Mouse (Mus musculus) forebrain, embryonic 15.5 days (tissue): ENCODE measurements around the gene Gm5346. TPM values are rescaled to one million over a fixed set of nuclear protein-coding genes. Genes with fewer than 3 reads are reported as not detected.
"Not testable (repeated sequence)": the region's sequence is repeated elsewhere in the genome, so short reads cannot be mapped to it uniquely, and the experiment has no call there.

Experiments used
- ATAC-seq: fragments of 200-750 bp; cut with Nextera tagmentation; replicated peaks from 2 replicates; pipeline ENCODE4 v1.8.0; 2017; ENCODE audit warnings: mild to moderate bottlenecking, moderate TSS enrichment, moderate library complexity
- H3K27ac ChIP-seq: fragments of 300-500 bp; sonication (generic); replicated peaks from 2 replicates; pipeline ENCODE4 v1.5.1; 2015; ENCODE audit warnings: mild to moderate bottlenecking, inconsistent platforms
- H3K27me3 ChIP-seq: fragments of 300-500 bp; sonication (generic); 2 replicates; pipeline ENCODE4 v1.6.1; 2015; ENCODE audit warnings: inconsistent platforms
- H3K36me3 ChIP-seq: fragments of 300-500 bp; sonication (generic); 2 replicates; pipeline ENCODE4 v1.6.1; 2015; ENCODE audit warnings: mild to moderate bottlenecking, inconsistent platforms
- H3K4me1 ChIP-seq: fragments of 300-500 bp; sonication (generic); 2 replicates; pipeline ENCODE4 v1.6.1; 2015; ENCODE audit warnings: inconsistent platforms
- H3K4me2 ChIP-seq: fragments of 300-500 bp; sonication (generic); replicated peaks from 2 replicates; pipeline ENCODE4 v1.6.1; 2015; ENCODE audit warnings: mild to moderate bottlenecking, inconsistent platforms
- H3K4me3 ChIP-seq: fragments of 300-500 bp; sonication (generic); 2 replicates; pipeline ENCODE4 v1.5.1; 2015; ENCODE audit warnings: mild to moderate bottlenecking, inconsistent platforms
- H3K9ac ChIP-seq: fragments of 300-500 bp; sonication (generic); replicated peaks from 2 replicates; pipeline ENCODE4 v1.6.1; 2015; ENCODE audit warnings: mild to moderate bottlenecking, inconsistent platforms
- H3K9me3 ChIP-seq: fragments of 300-500 bp; sonication (generic); 2 replicates; pipeline ENCODE4 v1.6.1; 2016; ENCODE audit warnings: inconsistent platforms
- WGBS: fragments of 180-500 bp; shearing (Covaris S2); methylation state at CpG from one replicate; pipeline ENCODE4 v1.1.7; 2015; ENCODE audit warnings: mixed read lengths; 5-methylcytosine and 5-hydroxymethylcytosine counted together
- polyA plus RNA-seq: library from polyadenylated mRNA; unstranded; fragments of >200 nt; fragmentation: Nextera tagmentation; extraction: Ambion mirVana; gene quantifications from 2 replicates; pipeline ENCODE4 v1.2.1, GENCODE M21; 2015

Gene Gm5346
- polyA plus RNA-seq, result not detected in 2 replicates

DNA sequence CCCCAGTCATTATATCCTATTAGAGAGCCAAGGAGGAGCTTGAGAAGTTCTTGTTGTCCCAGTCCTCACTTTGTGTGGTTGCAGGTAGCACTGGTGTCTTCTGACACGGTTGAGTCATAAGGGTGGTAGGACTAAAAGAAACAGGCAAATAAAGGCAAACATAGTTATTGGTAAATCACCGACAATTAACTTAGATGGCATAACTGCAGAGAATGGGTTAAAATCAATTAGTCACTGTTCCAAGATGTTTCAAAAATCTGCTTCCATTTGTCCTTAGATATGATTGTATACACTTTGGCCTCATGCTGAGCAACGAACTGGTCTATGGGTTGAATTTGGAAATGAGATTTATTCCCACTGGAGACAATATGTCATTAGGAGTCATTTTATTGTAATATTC lies at the start of gene Gm5346:
TSS of gene Gm5346 (minus strand) at position 101 of the 400 bp plus-strand sequence.
- Histone ChIP-seq H3K27ac (no peak within 1 kb of the TSS), H3K4me3 (no peak within 1 kb of the TSS), H3K4me1 (no peaks in the 10 kb centered on the region), H3K9ac (no peak within 1 kb of the TSS), H3K27me3 (no peaks in the 10 kb centered on the region), H3K4me2 (no peak within 1 kb of the TSS), H3K36me3 (no peaks in the 10 kb centered on the region), H3K9me3 (no peaks in the 10 kb centered on the region)
- no peak for ATAC-seq
- WGBS, result 91% methylated on average over 3 of the region's 3 CpGs

DNA sequence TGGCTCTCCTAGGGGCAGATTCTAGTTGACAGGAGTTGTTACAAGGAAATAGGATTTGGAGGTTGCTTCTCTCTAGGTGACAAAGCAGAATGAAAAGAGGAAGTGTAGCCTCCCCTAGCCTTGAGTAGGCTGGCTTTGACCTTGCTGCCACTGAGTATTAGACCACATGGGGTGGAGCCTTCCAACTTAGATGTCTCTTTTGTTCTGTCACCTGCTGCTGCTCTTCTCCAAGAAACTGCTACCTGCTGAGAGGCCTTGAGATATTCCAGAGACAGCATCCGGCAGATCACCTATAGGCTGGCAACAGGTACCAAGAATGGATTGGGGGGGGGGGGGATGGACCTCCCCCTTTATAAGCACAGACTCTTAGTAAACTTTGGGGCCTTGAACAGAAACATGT lies 11.0 kb downstream of the Gm5346 start:
- H3K9me3 ChIP-seq, result no peaks in the 10 kb centered on the region
- H3K27me3 ChIP-seq, result no peaks in the 10 kb centered on the region
- no peak overlapping the region for H3K27ac ChIP-seq
- H3K9ac ChIP-seq, result no peak overlapping the region
- 96% methylated on average over 1 of the region's 1 CpGs for WGBS
- no peak overlapping the region for H3K4me3 ChIP-seq
- H3K4me2 ChIP-seq, result no peak overlapping the region
- no peaks in the 10 kb centered on the region for H3K4me1 ChIP-seq
- no peaks in the 10 kb centered on the region for H3K36me3 ChIP-seq
- no peak for ATAC-seq

- H3K4me2 ChIP-seq, H3K4me3 ChIP-seq, ATAC-seq, H3K9ac ChIP-seq, H3K27ac ChIP-seq, H3K4me1 ChIP-seq, H3K27me3 ChIP-seq, H3K9me3 ChIP-seq, H3K36me3 ChIP-seq: not testable (repeated sequence)
- 86% methylated on average over 13 of the region's 13 CpGs for WGBS
These were observed 23.4 kb downstream of the Gm5346 start for GRCm38 (mm10) chr8:43603657-43604056.

DNA sequence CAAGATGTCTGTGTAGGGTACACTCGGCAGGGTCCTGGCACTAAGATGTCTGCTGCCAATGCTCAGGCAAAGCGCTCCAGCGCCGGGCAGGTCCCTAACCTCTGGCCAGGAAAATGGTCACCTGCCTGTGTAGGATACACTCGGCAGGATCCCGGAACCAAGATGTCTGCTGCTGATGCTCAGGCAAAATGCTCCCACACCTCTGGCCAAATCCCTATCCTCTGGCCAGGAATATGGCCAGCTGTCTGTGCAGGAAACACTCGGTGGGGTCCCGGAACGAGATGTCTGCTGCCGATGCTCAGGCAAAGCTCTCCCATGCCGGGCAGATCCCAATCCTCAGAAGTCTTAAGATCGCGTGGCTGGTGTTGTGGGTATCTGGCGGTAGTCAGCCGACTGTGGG lies 23.9 kb downstream of the Gm5346 start:
- H3K36me3 ChIP-seq, ATAC-seq, H3K4me1 ChIP-seq, H3K4me3 ChIP-seq, H3K4me2 ChIP-seq, H3K9me3 ChIP-seq, H3K27ac ChIP-seq, H3K9ac ChIP-seq, H3K27me3 ChIP-seq: not testable (repeated sequence)
- WGBS, result 97% methylated on average over 15 of the region's 15 CpGs

GRCm38 (mm10) chr8:43576607-43577006 lies 50.5 kb downstream of the Gm5346 start, which contains the start of gene Adam26a:
TSS of gene Adam26a (minus strand) at chr8:43576707.
- not testable (repeated sequence) for H3K27me3 ChIP-seq, ATAC-seq, H3K9me3 ChIP-seq, H3K4me1 ChIP-seq, H3K27ac ChIP-seq, H3K4me2 ChIP-seq, H3K36me3 ChIP-seq, H3K9ac ChIP-seq, H3K4me3 ChIP-seq
- WGBS, result 93% methylated on average over 2 of the region's 2 CpGs

Other genes starting within 250 kb of the Gm5346 start
- not detected in 2 replicates for gene Adam26b, start 99.2 kb downstream of the Gm5346 start, polyA plus RNA-seq
- gene Adam26a, start 50.6 kb downstream of the Gm5346 start, polyA plus RNA-seq, result not detected in 2 replicates
- gene Adam34, start 82.8 kb upstream of the Gm5346 start, polyA plus RNA-seq, result not detected in 2 replicates